ENCODE assay signal across 8 mouse cellular contexts in the genomic region with DNA sequence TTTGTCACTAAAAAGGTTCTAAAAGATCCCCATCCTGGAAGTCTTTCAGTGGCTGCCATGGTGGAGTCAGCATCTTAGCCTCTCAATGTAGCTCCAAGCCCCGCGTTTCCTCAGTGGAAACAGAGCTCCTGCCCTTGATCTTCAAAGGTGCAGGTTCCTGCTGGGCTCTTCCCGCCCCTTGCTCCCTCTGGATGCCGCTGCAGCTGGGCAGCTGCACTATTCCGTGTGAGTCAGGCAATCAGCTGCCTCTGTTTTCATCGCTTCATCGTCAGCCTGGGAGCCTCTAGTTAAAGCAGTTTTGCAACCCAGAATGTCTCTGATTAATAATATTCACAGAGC. TPM values are rescaled to one million over a fixed set of nuclear protein-coding genes. Genes with fewer than 3 reads are reported as not detected.
DNase-seq lines count a peak whose midpoint lies in the region; ATAC-seq and TF ChIP-seq lines count a peak whose summit lies in the region.

No protein-coding gene starts in this region.

- DNase-seq in left cerebral cortex, adult 2 months (ENCODE audit: extremely low spot score in 1 of 2, low spot score in 2 of 2): no peak
- DNase-seq in left cerebral cortex, postnatal 14 days (ENCODE audit: low spot score in 2 of 2): no peak
- DNase-seq in adipocyte (ENCODE audit: low spot score): no peak
- DNase-seq in right cerebral cortex, postnatal 4 days: no peak
- no peak for DNase-seq in gastrocnemius, postnatal 10 days

- peaks cover 4% of the 10 kb centered on the region; the same call in 1 of the 2 replicates for H3K9me3 ChIP-seq in heart, embryonic 16.5 days (replicated peaks; ENCODE audit: control insufficient read depth, low read length)
- H3K9me3 ChIP-seq in megakaryocyte, embryonic 14.5 days: 0 out of 2 replicates have a peak, but pooled peaks cover 5% of the 10 kb centered on the region

- no peaks in the 10 kb centered on the region for H3K27me3 ChIP-seq in heart, embryonic 16.5 days (ENCODE audit: control insufficient read depth, insufficient read depth, low read length)
- H3K27me3 ChIP-seq in megakaryocyte, embryonic 14.5 days (replicated peaks): no peaks in the 10 kb centered on the region

- WGBS in bone marrow, adult 2 months: 8% methylated on average over 7 of the region's 7 CpGs
- 14% methylated on average over 7 of the region's 7 CpGs for WGBS in heart, embryonic 16.5 days

- no peak for TF ChIP-seq CTCF in left cerebral cortex, adult 2 months (IDR thresholded peaks at IDR 0.05)
- no peak for TF ChIP-seq CTCF in bone marrow, adult 2 months (IDR thresholded peaks at IDR 0.05; ENCODE audit: control insufficient read depth, insufficient read depth, low read length)

- ATAC-seq in heart, embryonic 16.5 days (replicated peaks; ENCODE audit: extremely low read depth, insufficient read depth, low FRiP score): no peak

- no peak for TF ChIP-seq POLR2A in bone marrow, adult 2 months (IDR thresholded peaks at IDR 0.05; ENCODE audit: borderline replicate concordance, control insufficient read depth, low read depth, low read length)

- no peak overlapping the region; the same call in 1 of the 2 replicates for H3K4me3 ChIP-seq in left cerebral cortex, adult 2 months
- H3K4me3 ChIP-seq in bone marrow, adult 2 months (replicated peaks; ENCODE audit: control insufficient read depth, low read depth, low read length): peak overlapping the region; percentile 28
- no peak overlapping the region; the same call in 1 of the 2 replicates for H3K4me3 ChIP-seq in heart, embryonic 16.5 days (ENCODE audit: low read length)
- H3K4me3 ChIP-seq in megakaryocyte, embryonic 14.5 days (replicated peaks): peak overlapping the region; percentile 91

- intact Hi-C loops in left cerebral cortex, adult 2 months (cut with DNase I): loop anchor here (1.0 to 2.0 kb wide), 2 partner anchors 22 to 52 kb away; a partner anchor contains a TSS
- intact Hi-C loops in left cerebral cortex, postnatal 14 days (cut with DNase I): loop anchor here (5.0 kb wide), 1 partner anchor 51 kb away; a partner anchor contains a TSS

- no peaks in the 10 kb centered on the region; the same call in 1 of the 2 replicates for H3K4me1 ChIP-seq in bone marrow, adult 2 months (ENCODE audit: control insufficient read depth, insufficient read depth, low read length)
- H3K4me1 ChIP-seq in heart, embryonic 16.5 days (ENCODE audit: control insufficient read depth, insufficient read depth, low read length): peaks cover 19% of the 10 kb centered on the region
- H3K4me1 ChIP-seq in megakaryocyte, embryonic 14.5 days: peaks cover 51% of the 10 kb centered on the region

- peak overlapping the region; percentile 92 for H3K27ac ChIP-seq in left cerebral cortex, adult 2 months
- H3K27ac ChIP-seq in bone marrow, adult 2 months (ENCODE audit: control insufficient read depth, insufficient read depth, low read depth, low read length, poor library complexity): peak overlapping the region; percentile 79
- H3K27ac ChIP-seq in heart, embryonic 16.5 days (ENCODE audit: low read length): peak overlapping the region; percentile 33; the same call in 1 of the 2 replicates

- no peak overlapping the region for H3K9ac ChIP-seq in heart, embryonic 16.5 days (ENCODE audit: low read length)

- H3K4me2 ChIP-seq in heart, embryonic 16.5 days (ENCODE audit: low read depth, low read length): peak overlapping the region; percentile 55; the same call in 1 of the 2 replicates

- H3K36me3 ChIP-seq in heart, embryonic 16.5 days (ENCODE audit: control insufficient read depth, insufficient read depth): no peaks in the 10 kb centered on the region
- no peaks in the 10 kb centered on the region for H3K36me3 ChIP-seq in megakaryocyte, embryonic 14.5 days (replicated peaks; ENCODE audit: low read length)

RNA-seq across cellular contexts. Expression of a gene that starts 34.9 kb away (rescaled TPM):
- total RNA-seq in left cerebral cortex, adult 2 months (2021): 1 to 10 TPM in 1 of 2 experiments, under 1 TPM in 1; 0.75 to 1.0 TPM
- total RNA-seq in left cerebral cortex, postnatal 14 days (2021): 1 to 10 TPM; 1.1 to 1.7 TPM
- not detected in 2 replicates for polyA plus RNA-seq in bone marrow, adult 2 months (2011; ENCODE audit: insufficient read depth, insufficient read length, low replicate concordance, missing spikeins)
- polyA plus RNA-seq in heart, embryonic 16.5 days (2015; fragmentation: Nextera tagmentation; extraction: Ambion mirVana): 1.7 and 2.4 TPM in 2 replicates
- 6.7 TPM in 1 of 2 replicates, not detected in the other for polyA plus RNA-seq in megakaryocyte, embryonic 14.5 days (2012; ENCODE audit: insufficient read depth, low replicate concordance)
- under 1 TPM in 1 of 2 experiments, not detected in 1; 0.38 TPM for total RNA-seq in gastrocnemius, postnatal 10 days (2021)

RNA-seq across cellular contexts. Expression of a gene that starts 51.1 kb away (rescaled TPM):
- 10 to 100 TPM; 79.6 to 93.7 TPM for total RNA-seq in left cerebral cortex, adult 2 months (2021)
- total RNA-seq in left cerebral cortex, postnatal 14 days (2021): 10 to 100 TPM; 24.2 to 30.9 TPM
- polyA plus RNA-seq in bone marrow, adult 2 months (2011; ENCODE audit: insufficient read depth, insufficient read length, low replicate concordance, missing spikeins): 1.2 and 3.9 TPM in 2 replicates
- polyA plus RNA-seq in heart, embryonic 16.5 days (2015; fragmentation: Nextera tagmentation; extraction: Ambion mirVana): 4.6 and 5.4 TPM in 2 replicates
- polyA plus RNA-seq in megakaryocyte, embryonic 14.5 days (2012; ENCODE audit: insufficient read depth, low replicate concordance): 6.1 and 23.0 TPM in 2 replicates
- total RNA-seq in gastrocnemius, postnatal 10 days (2021): 1 to 10 TPM; 5.5 to 5.8 TPM

Comparison
In these comparisons a context has a peak if more than half of its experiments do, and no peak if none do; other contexts are left out.
1. H3K27ac ChIP-seq: peak in every context shown above with its lines; median percentile 92 in left cerebral cortex, adult 2 months; 79 in bone marrow, adult 2 months; 33 in heart, embryonic 16.5 days.
2. H3K4me3 ChIP-seq: peak in bone marrow, adult 2 months (single experiment) and megakaryocyte, embryonic 14.5 days (single experiment); none in left cerebral cortex, adult 2 months (single experiment) and heart, embryonic 16.5 days (single experiment).